ENCODE assay signal across 24 mouse cellular contexts in genomic region chr5:72830988-72831610, GRCm38 (mm10). TPM values are rescaled to one million over a fixed set of nuclear protein-coding genes. Genes with fewer than 3 reads are reported as not detected.
A peak's percentile ranks its signal among the peaks of the same experiment; 100 is the strongest.
DNase-seq lines count a peak whose midpoint lies in the region; ATAC-seq and TF ChIP-seq lines count a peak whose summit lies in the region.
"Had no signal": no experiment of that assay in that cellular context is flagged by ENCODE, and none has a peak within 500 bp of the region (broad histone marks: within the 10 kb centered on the region; RNA-seq: fewer than 3 reads in every experiment).

No protein-coding gene starts in this region.

- H3K27me3 ChIP-seq in heart, postnatal 0 days (ENCODE audit: control insufficient read depth, insufficient read depth, low read length): no peaks in the 10 kb centered on the region
- no peaks in the 10 kb centered on the region for H3K27me3 ChIP-seq in midbrain, embryonic 11.5 days (ENCODE audit: control insufficient read depth, insufficient read depth, low read length)
- no peaks in the 10 kb centered on the region for H3K27me3 ChIP-seq in midbrain, embryonic 16.5 days (ENCODE audit: control insufficient read depth, insufficient read depth, low read depth, low read length)
- no peaks in the 10 kb centered on the region for H3K27me3 ChIP-seq in hindbrain, embryonic 13.5 days
- H3K27me3 ChIP-seq: heart, embryonic 12.5 days; heart, embryonic 15.5 days; hindbrain, embryonic 12.5 days had no signal

- TF ChIP-seq EP300 in heart, postnatal 0 days (IDR thresholded peaks at IDR 0.05; ENCODE audit: low read depth): no peak

- TF ChIP-seq CTCF in heart, postnatal 0 days (IDR thresholded peaks at IDR 0.05; ENCODE audit: low read depth): no peak

- H3K4me1 ChIP-seq in heart, postnatal 0 days (ENCODE audit: control insufficient read depth, insufficient read depth): no peaks in the 10 kb centered on the region
- H3K4me1 ChIP-seq in midbrain, embryonic 11.5 days (ENCODE audit: control insufficient read depth, insufficient read depth, low read length): no peaks in the 10 kb centered on the region
- no peaks in the 10 kb centered on the region for H3K4me1 ChIP-seq in midbrain, embryonic 16.5 days (ENCODE audit: control insufficient read depth, insufficient read depth, low read length)
- no peaks in the 10 kb centered on the region for H3K4me1 ChIP-seq in hindbrain, embryonic 13.5 days (replicated peaks)
- H3K4me1 ChIP-seq: hindbrain, embryonic 12.5 days had no signal

- intact Hi-C loops in left cerebral cortex, postnatal 25 days (cut with DNase I): no loop called here

- H3K4me3 ChIP-seq in heart, postnatal 0 days (ENCODE audit: low read depth, low read length): no peak overlapping the region
- H3K4me3 ChIP-seq in midbrain, embryonic 11.5 days (ENCODE audit: low read depth, low read length): no peak overlapping the region
- no peak overlapping the region for H3K4me3 ChIP-seq in midbrain, embryonic 16.5 days (ENCODE audit: low read depth, low read length)
- no peak overlapping the region for H3K4me3 ChIP-seq in hindbrain, embryonic 13.5 days
- H3K4me3 ChIP-seq: heart, embryonic 12.5 days; heart, embryonic 15.5 days; hindbrain, embryonic 12.5 days had no signal

- no peak for ATAC-seq in heart, postnatal 0 days (ENCODE audit: insufficient read depth, low read depth)
- no peak for ATAC-seq in midbrain, embryonic 11.5 days (ENCODE audit: low FRiP score)
- no peak for ATAC-seq in midbrain, embryonic 16.5 days
- peak; percentile 59 for ATAC-seq in granulocyte monocyte progenitor cell, adult 5-6 weeks (replicated peaks; ENCODE audit: poor library complexity, severe bottlenecking)
- ATAC-seq in hindbrain, embryonic 13.5 days (ENCODE audit: low FRiP score): no peak
- ATAC-seq: activated CD4-positive, CD25-positive, alpha-beta regulatory T cell, adult 4 months; CD4-positive, CD25-positive, alpha-beta regulatory T cell, adult 4 months; forebrain, embryonic 14.5 days; forebrain, postnatal 0 days; hindbrain, embryonic 16.5 days; intestine, embryonic 16.5 days had no signal

- peak; percentile 3 for DNase-seq in heart, postnatal 0 days (ENCODE audit: low spot score)
- no peak for DNase-seq in heart, adult 18-20 months
- DNase-seq in midbrain, embryonic 11.5 days (ENCODE audit: low spot score, missing footprints): peak; percentile 77
- no peak for DNase-seq in left cerebral cortex, postnatal 25 days (ENCODE audit: low spot score in 2 of 2)
- DNase-seq: adrenal gland, adult 8-10 months; adrenal gland, postnatal 25 days; cerebellum, adult 11-12 months; cerebellum, adult 8-10 months; cerebellum, postnatal 10 days; cerebellum, postnatal 36 days; forebrain, postnatal 0 days; gastrocnemius, postnatal 25 days; heart, postnatal 14 days had no signal

- no peak overlapping the region for H3K27ac ChIP-seq in heart, postnatal 0 days (ENCODE audit: low read depth)
- H3K27ac ChIP-seq in midbrain, embryonic 11.5 days (ENCODE audit: low read depth, low read length): no peak overlapping the region
- H3K27ac ChIP-seq in midbrain, embryonic 16.5 days (ENCODE audit: low read length): no peak overlapping the region
- H3K27ac ChIP-seq in hindbrain, embryonic 13.5 days: no peak overlapping the region
- H3K27ac ChIP-seq: heart, embryonic 15.5 days; hindbrain, embryonic 12.5 days had no signal

- H3K9me3 ChIP-seq in heart, postnatal 0 days (replicated peaks; ENCODE audit: control insufficient read depth, low read length): no peaks in the 10 kb centered on the region
- H3K9me3 ChIP-seq in midbrain, embryonic 11.5 days (ENCODE audit: control insufficient read depth, low read length): no peaks in the 10 kb centered on the region
- H3K9me3 ChIP-seq in midbrain, embryonic 16.5 days (replicated peaks; ENCODE audit: control insufficient read depth, low read length, poor library complexity, severe bottlenecking): no peaks in the 10 kb centered on the region
- no peaks in the 10 kb centered on the region for H3K9me3 ChIP-seq in hindbrain, embryonic 13.5 days
- H3K9me3 ChIP-seq: heart, embryonic 12.5 days; heart, embryonic 15.5 days; hindbrain, embryonic 12.5 days had no signal

- H3K36me3 ChIP-seq in heart, postnatal 0 days (replicated peaks; ENCODE audit: control insufficient read depth, insufficient read depth, low read length): no peaks in the 10 kb centered on the region
- H3K36me3 ChIP-seq in midbrain, embryonic 11.5 days (ENCODE audit: control insufficient read depth, insufficient read depth, low read length): no peaks in the 10 kb centered on the region
- H3K36me3 ChIP-seq in midbrain, embryonic 16.5 days (ENCODE audit: control insufficient read depth, insufficient read depth, low read length): no peaks in the 10 kb centered on the region
- no peaks in the 10 kb centered on the region for H3K36me3 ChIP-seq in hindbrain, embryonic 13.5 days
- H3K36me3 ChIP-seq: heart, embryonic 12.5 days; heart, embryonic 15.5 days; hindbrain, embryonic 12.5 days had no signal

- 83% methylated on average over 5 of the region's 5 CpGs for WGBS in heart, postnatal 0 days
- WGBS in midbrain, embryonic 11.5 days: 90% methylated on average over 5 of the region's 5 CpGs
- 94% methylated on average over 5 of the region's 5 CpGs for WGBS in midbrain, embryonic 16.5 days
- 95% methylated on average over 5 of the region's 5 CpGs for WGBS in hindbrain, embryonic 13.5 days

- H3K4me2 ChIP-seq in heart, postnatal 0 days (ENCODE audit: low read depth, low read length): no peak overlapping the region
- H3K4me2 ChIP-seq in midbrain, embryonic 11.5 days: no peak overlapping the region
- H3K4me2 ChIP-seq in midbrain, embryonic 16.5 days (ENCODE audit: low read length): no peak overlapping the region
- no peak overlapping the region for H3K4me2 ChIP-seq in hindbrain, embryonic 13.5 days
- H3K4me2 ChIP-seq: heart, embryonic 12.5 days; heart, embryonic 15.5 days; hindbrain, embryonic 12.5 days had no signal

- H3K9ac ChIP-seq in heart, postnatal 0 days (replicated peaks; ENCODE audit: low read depth, low read length): no peak overlapping the region
- no peak overlapping the region for H3K9ac ChIP-seq in midbrain, embryonic 11.5 days (ENCODE audit: low read length)
- no peak overlapping the region for H3K9ac ChIP-seq in midbrain, embryonic 16.5 days (ENCODE audit: low read depth, low read length)
- no peak overlapping the region for H3K9ac ChIP-seq in hindbrain, embryonic 13.5 days
- H3K9ac ChIP-seq: forebrain, postnatal 0 days; heart, embryonic 12.5 days; heart, embryonic 15.5 days; hindbrain, embryonic 12.5 days had no signal

RNA-seq across cellular contexts. Expression of gene Tec, which starts 37.2 kb away (rescaled TPM):
- 4.2 and 11.1 TPM in 2 replicates for total RNA-seq in heart, postnatal 0 days (2014; rRNA removed; ENCODE audit: low replicate concordance)
- 16.2 TPM in 2 replicates for polyA plus RNA-seq in heart, postnatal 0 days (2015; fragmentation: Nextera tagmentation; extraction: Ambion mirVana)
- 10 to 100 TPM; 15.0 to 16.8 TPM for total RNA-seq in heart, adult 18-20 months (2021)
- 3.3 and 4.5 TPM in 2 replicates for polyA plus RNA-seq in midbrain, embryonic 11.5 days (2014; fragmentation: Nextera tagmentation; extraction: Ambion mirVana)
- 4.6 and 5.4 TPM in 2 replicates for polyA plus RNA-seq in midbrain, embryonic 16.5 days (2015; fragmentation: Nextera tagmentation; extraction: Ambion mirVana)
- 36.0 and 42.9 TPM in 2 replicates for total RNA-seq in granulocyte monocyte progenitor cell, adult 5-6 weeks (2014; fragmentation: Nextera tagmentation)
- total RNA-seq in granulocyte monocyte progenitor cell, adult 5-6 weeks (2017): 33.9 and 39.8 TPM in 2 replicates
- polyA plus RNA-seq in hindbrain, embryonic 13.5 days (2015; fragmentation: Nextera tagmentation; extraction: Ambion mirVana): 7.0 and 9.8 TPM in 2 replicates
- 1 to 10 TPM; 3.0 to 3.7 TPM for total RNA-seq in left cerebral cortex, postnatal 25 days (2021)

Comparison
In these comparisons a context has a peak if more than half of its experiments do, and no peak if none do; other contexts are left out.
1. DNase-seq: peak in heart, postnatal 0 days (single experiment) and midbrain, embryonic 11.5 days (single experiment); none in heart, adult 18-20 months (0 of 2) and left cerebral cortex, postnatal 25 days (0 of 2).